Mouse (Mus musculus) hindbrain, embryonic 14.5 days (tissue): ENCODE results near the gene Tecpr1. TPM values are rescaled to one million over a fixed set of nuclear protein-coding genes. Genes with fewer than 3 reads are reported as not detected.

Source experiments
- ATAC-seq: fragments of 200-750 bp; cut with Nextera tagmentation; 2 replicates; pipeline ENCODE4 v1.8.0; 2017; ENCODE audit warnings: moderate number of reproducible peaks, mild to moderate bottlenecking, moderate TSS enrichment, moderate library complexity; ENCODE audit not compliant: low FRiP score
- DNase-seq: peaks from one replicate; pipeline ENCODE4 v3.0.0-alpha.2; 2015; ENCODE audit warnings: low spot score
- H3K27ac ChIP-seq: fragments of 300-500 bp; sonication (generic); 2 replicates; pipeline ENCODE4 v1.5.1; 2014; ENCODE audit warnings: mild to moderate bottlenecking, moderate library complexity
- H3K27me3 ChIP-seq: fragments of 300-500 bp; sonication (generic); 2 replicates; pipeline ENCODE4 v1.6.1; 2014; ENCODE audit warnings: mild to moderate bottlenecking, low read length, mixed read lengths; ENCODE audit not compliant: control insufficient read depth, insufficient read depth
- H3K36me3 ChIP-seq: fragments of 300-500 bp; sonication (generic); replicated peaks from 2 replicates; pipeline ENCODE4 v1.6.1; 2014; ENCODE audit not compliant: control insufficient read depth, insufficient read depth
- H3K4me1 ChIP-seq: fragments of 300-500 bp; sonication (generic); replicated peaks from 2 replicates; pipeline ENCODE4 v1.6.1; 2014; ENCODE audit warnings: antibody characterized with exemption, low read length, mixed read lengths; ENCODE audit not compliant: control insufficient read depth, insufficient read depth
- H3K4me2 ChIP-seq: fragments of 300-500 bp; sonication (generic); replicated peaks from 2 replicates; pipeline ENCODE4 v1.6.1; 2014; ENCODE audit warnings: mild to moderate bottlenecking, moderate library complexity
- H3K4me3 ChIP-seq: fragments of 300-500 bp; sonication (generic); replicated peaks from 2 replicates; pipeline ENCODE4 v1.5.1; 2014; ENCODE audit warnings: mild to moderate bottlenecking, low read length
- H3K9ac ChIP-seq: fragments of 300-500 bp; sonication (generic); 2 replicates; pipeline ENCODE4 v1.6.1; 2014
- H3K9me3 ChIP-seq: fragments of 300-500 bp; sonication (generic); 2 replicates; pipeline ENCODE4 v1.6.1; 2016; ENCODE audit warnings: low read length; ENCODE audit not compliant: control insufficient read depth
- WGBS: fragments of 180-500 bp; shearing (Covaris S2); extraction: QIAGEN DNeasy Blood & Tissue Kit; methylation state at CpG from one replicate; pipeline ENCODE4 v1.1.7; 2014; 5-methylcytosine and 5-hydroxymethylcytosine counted together
- polyA plus RNA-seq: library from polyadenylated mRNA; unstranded; fragments of >200 nt; fragmentation: Nextera tagmentation; extraction: Ambion mirVana; gene quantifications from 2 replicates; pipeline ENCODE4 v1.2.1, GENCODE M21; 2014

The Tecpr1 gene
- polyA plus RNA-seq, 1 experiment from 2014 or later = 34.7 TPM

GRCm38 (mm10) chr5:144254811-144255631, 31.6 kb upstream of the Tecpr1 start:
- H3K27me3 ChIP-seq = no peaks in the 10 kb centered on the region
- H3K27ac ChIP-seq = peak overlapping the region; percentile 87
- H3K9ac ChIP-seq = peak overlapping the region; percentile 98
- DNase-seq (peak; percentile 84), ATAC-seq (peak; percentile 85)
- peak overlapping the region; percentile 83 for H3K4me2 ChIP-seq
- H3K4me3 ChIP-seq = peak overlapping the region; percentile 93
- WGBS = under 1% methylated on average over 76 of the region's 84 CpGs
- no peaks in the 10 kb centered on the region for H3K9me3 ChIP-seq
- H3K4me1 ChIP-seq = peaks cover 37% of the 10 kb centered on the region
- H3K36me3 ChIP-seq = peaks cover 7% of the 10 kb centered on the region

DNA sequence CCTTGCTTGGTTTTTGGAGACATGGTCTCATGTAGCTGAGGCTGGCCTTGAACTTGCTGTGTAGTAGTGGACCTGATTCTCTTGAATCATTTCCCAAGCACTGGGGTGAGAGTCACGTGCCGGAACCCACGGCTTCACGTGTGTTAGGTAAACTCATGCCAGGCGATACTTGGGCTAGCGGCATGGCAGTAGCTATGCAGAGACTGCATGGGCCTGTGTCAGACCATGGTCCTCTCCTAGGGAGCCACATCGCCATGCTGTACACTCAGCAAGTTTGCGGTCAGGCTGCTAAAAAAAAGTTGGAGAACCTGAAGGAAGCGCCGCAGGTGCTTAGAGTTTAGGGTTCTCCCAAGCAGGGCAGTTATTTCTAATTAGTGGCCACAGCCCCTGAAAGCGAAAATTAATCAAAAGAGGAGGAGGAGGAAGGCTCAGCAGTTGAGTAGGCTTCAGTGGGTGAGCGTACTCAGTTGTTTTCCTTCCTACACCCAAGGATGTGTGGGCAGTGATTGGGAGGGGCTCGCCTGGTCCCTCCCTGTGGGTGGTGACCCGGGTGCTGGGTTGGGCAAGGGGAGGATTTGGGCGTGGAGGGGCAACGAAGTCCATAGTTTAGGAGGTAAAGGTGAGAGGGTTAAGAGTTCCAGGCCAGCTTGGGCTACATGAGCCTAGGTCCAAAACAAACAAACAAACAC, 30.9 kb upstream of the Tecpr1 start:
- peak overlapping the region; percentile 93 for H3K4me3 ChIP-seq
- H3K9me3 ChIP-seq = no peaks in the 10 kb centered on the region
- WGBS = 64% methylated on average over 16 of the region's 16 CpGs
- no peaks in the 10 kb centered on the region for H3K27me3 ChIP-seq
- ATAC-seq = peak; percentile 2; the same call in 1 of the 2 replicates
- H3K4me1 ChIP-seq = peaks cover 33% of the 10 kb centered on the region
- H3K4me2 ChIP-seq = peak overlapping the region; percentile 83
- peaks cover 7% of the 10 kb centered on the region for H3K36me3 ChIP-seq
- DNase-seq = no peak
- peak overlapping the region; percentile 98; the same call in 1 of the 2 replicates for H3K9ac ChIP-seq
- no peak overlapping the region for H3K27ac ChIP-seq

DNA sequence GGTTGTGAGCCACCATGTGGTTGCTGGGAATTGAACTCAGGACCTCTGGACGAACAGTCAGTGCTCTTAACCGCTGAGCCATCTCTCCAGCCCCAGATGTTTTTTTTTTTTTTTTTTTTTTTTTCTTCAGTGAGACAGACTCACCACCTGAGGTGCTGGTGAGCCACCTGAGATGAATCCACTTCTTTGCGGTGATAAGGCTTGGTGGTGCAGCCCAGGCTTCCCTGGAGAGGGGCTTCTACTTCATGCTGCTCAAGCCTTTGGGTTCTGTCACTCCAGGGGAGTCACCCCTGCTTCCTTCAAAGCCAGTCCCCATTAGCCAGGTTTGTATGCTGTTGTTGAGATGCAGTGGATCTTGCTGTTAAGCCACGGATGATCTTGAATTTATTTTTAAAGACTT, 29.8 kb upstream of the Tecpr1 start:
- no peak for DNase-seq
- WGBS = 74% methylated on average over 4 of the region's 4 CpGs
- H3K27me3 ChIP-seq = no peaks in the 10 kb centered on the region

DNA sequence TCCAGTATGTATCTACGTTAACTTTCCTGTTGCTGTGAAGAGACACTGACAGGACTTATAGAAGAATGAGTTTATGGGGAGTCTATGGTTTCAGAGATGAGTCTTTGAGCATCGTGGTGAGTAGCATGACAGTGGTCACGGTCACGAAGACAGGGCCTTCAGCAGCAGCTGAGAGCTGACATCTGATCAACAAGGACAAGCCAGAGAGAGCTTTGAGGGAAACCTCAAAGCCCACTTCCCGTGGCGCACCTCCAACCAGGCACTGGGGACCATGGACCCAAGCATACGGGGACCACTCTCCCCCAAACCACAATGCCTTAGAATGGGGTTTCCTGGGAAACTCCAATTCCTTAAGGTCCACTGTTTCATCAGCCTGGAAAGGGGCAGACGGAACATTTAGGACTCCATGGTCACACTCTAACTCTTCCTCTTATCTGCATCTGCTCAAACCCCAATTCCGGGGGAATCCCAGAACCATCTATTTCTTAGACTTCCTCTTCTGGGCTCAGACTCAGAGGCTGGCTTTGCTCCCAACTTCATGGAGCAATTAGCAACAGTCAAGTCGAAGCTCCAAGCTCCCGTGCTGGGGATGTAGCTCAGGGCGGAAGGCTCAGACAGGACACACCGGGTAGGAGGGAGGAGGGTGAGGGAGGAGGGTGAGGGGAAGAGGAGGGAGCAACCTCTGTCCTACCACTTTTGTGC, 28.6 kb upstream of the Tecpr1 start:
- 90% methylated on average over 13 of the region's 13 CpGs for WGBS
- H3K4me1 ChIP-seq = peaks cover 10% of the 10 kb centered on the region
- no peak overlapping the region for H3K27ac ChIP-seq
- H3K9me3 ChIP-seq = no peaks in the 10 kb centered on the region
- H3K4me3 ChIP-seq = no peak overlapping the region
- no peak overlapping the region for H3K4me2 ChIP-seq
- no peak overlapping the region for H3K9ac ChIP-seq
- H3K36me3 ChIP-seq = no peaks in the 10 kb centered on the region
- ATAC-seq = no peak
- no peak for DNase-seq
- H3K27me3 ChIP-seq = no peaks in the 10 kb centered on the region

More for the DNA sequence above, 29.8 kb upstream of the Tecpr1 start:
- Histone ChIP-seq H3K4me1 (peaks cover 22% of the 10 kb centered on the region), H3K9ac (no peak overlapping the region), H3K9me3 (no peaks in the 10 kb centered on the region), H3K27ac (no peak overlapping the region), H3K4me3 (no peak overlapping the region), H3K36me3 (no peaks in the 10 kb centered on the region), H3K4me2 (no peak overlapping the region)
- no peak for ATAC-seq

- ATAC-seq = no peak
- Histone ChIP-seq H3K36me3 (no peaks in the 10 kb centered on the region), H3K4me1 (no peaks in the 10 kb centered on the region), H3K4me2 (no peak overlapping the region), H3K27ac (no peak overlapping the region), H3K27me3 (no peaks in the 10 kb centered on the region), H3K4me3 (no peak overlapping the region), H3K9me3 (no peaks in the 10 kb centered on the region), H3K9ac (no peak overlapping the region)
- no peak for DNase-seq
- 81% methylated on average over 3 of the region's 3 CpGs for WGBS
Observed at GRCm38 (mm10) chr5:144249871-144250270, 26.5 kb upstream of the Tecpr1 start.

DNA sequence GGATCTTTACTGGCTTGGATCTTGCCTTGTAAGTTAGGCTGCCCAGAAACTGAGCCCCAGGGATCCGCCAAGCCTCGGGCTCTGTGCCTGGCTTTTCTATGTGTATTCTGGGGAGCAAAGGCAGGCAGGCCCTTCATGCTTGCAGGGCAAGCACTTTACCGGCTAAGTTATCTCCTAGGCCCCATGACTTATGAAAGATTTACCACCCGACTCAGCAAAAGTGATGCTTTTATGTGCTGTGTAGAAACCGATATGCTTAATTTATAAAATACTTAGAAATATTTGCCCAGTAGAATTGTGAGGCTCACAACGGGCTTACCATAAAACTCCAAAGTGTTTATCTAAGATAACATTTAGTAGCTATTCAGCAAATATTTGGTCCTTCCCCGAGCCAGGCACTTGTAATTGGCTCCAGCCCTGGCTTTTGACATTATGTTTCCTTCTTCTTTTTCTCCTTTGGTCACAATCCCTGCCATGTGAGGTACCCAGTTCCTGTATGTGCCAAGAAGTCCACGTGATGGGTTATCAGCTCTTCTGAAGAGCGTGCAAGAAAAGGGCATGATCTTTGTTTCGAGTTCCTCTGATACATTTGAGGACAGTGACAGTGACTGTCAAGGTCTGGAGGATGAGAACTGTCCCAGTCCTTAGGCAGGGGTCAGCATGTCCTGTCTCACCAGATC, 24.6 kb upstream of the Tecpr1 start:
- 82% methylated on average over 10 of the region's 10 CpGs for WGBS
- H3K27ac ChIP-seq = no peak overlapping the region
- DNase-seq (no peak), ATAC-seq (no peak)
- no peaks in the 10 kb centered on the region for H3K36me3 ChIP-seq
- H3K4me1 ChIP-seq = no peaks in the 10 kb centered on the region
- H3K4me2 ChIP-seq = no peak overlapping the region
- no peak overlapping the region for H3K9ac ChIP-seq
- no peak overlapping the region for H3K4me3 ChIP-seq
- H3K9me3 ChIP-seq = no peaks in the 10 kb centered on the region
- H3K27me3 ChIP-seq = no peaks in the 10 kb centered on the region

DNA sequence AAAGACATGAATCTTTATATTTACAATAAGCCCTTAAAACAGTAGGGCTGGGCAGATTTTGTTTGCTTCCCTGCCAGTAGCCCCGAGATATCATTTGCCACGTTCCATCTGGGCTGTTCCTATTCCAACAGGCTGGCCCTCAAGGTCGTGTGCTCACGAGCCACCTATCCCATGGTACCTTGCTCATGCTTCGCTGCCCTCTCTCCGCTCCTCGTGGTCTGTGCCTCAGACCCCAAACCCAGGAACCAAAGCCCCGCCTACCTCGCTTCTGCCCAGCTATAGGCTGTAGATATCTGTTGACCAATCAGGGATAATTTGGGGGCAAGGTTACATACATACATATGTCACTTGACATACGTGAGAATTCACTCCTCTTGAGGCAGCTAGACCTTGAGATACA, 23.9 kb upstream of the Tecpr1 start:
- H3K4me2 ChIP-seq = no peak overlapping the region
- WGBS = 82% methylated on average over 10 of the region's 10 CpGs
- no peaks in the 10 kb centered on the region for H3K4me1 ChIP-seq
- no peaks in the 10 kb centered on the region for H3K27me3 ChIP-seq
- DNase-seq = no peak
- no peak overlapping the region for H3K9ac ChIP-seq
- no peaks in the 10 kb centered on the region for H3K9me3 ChIP-seq
- H3K4me3 ChIP-seq = no peak overlapping the region
- no peaks in the 10 kb centered on the region for H3K36me3 ChIP-seq
- H3K27ac ChIP-seq = no peak overlapping the region
- ATAC-seq = no peak

- Histone ChIP-seq H3K4me2 (no peak overlapping the region), H3K4me3 (no peak overlapping the region), H3K9me3 (no peaks in the 10 kb centered on the region), H3K36me3 (no peaks in the 10 kb centered on the region), H3K9ac (no peak overlapping the region), H3K27ac (no peak overlapping the region), H3K27me3 (no peaks in the 10 kb centered on the region), H3K4me1 (no peaks in the 10 kb centered on the region)
- DNase-seq (no peak), ATAC-seq (no peak)
- WGBS = 88% methylated on average over 7 of the region's 7 CpGs
Observed at GRCm38 (mm10) chr5:144246669-144247068, 23.3 kb upstream of the Tecpr1 start.

GRCm38 (mm10) chr5:144245592-144245991, 22.2 kb upstream of the Tecpr1 start:
- Histone ChIP-seq H3K4me3 (no peak overlapping the region), H3K4me2 (no peak overlapping the region), H3K27ac (no peak overlapping the region), H3K27me3 (no peaks in the 10 kb centered on the region), H3K9me3 (no peaks in the 10 kb centered on the region), H3K4me1 (no peaks in the 10 kb centered on the region), H3K36me3 (no peaks in the 10 kb centered on the region), H3K9ac (no peak overlapping the region)
- ATAC-seq (no peak), DNase-seq (no peak)
- 75% methylated on average over 2 of the region's 2 CpGs for WGBS
